Mouse (Mus musculus) intestine, embryonic 16.5 days (tissue): ENCODE measurements around the gene Prmt1. TPM values are rescaled to one million over a fixed set of nuclear protein-coding genes. Genes with fewer than 3 reads are reported as not detected.

Experiments used
- ATAC-seq: fragments of 200-750 bp; cut with Nextera tagmentation; 2 replicates; pipeline ENCODE4 v1.8.0; 2017; ENCODE audit warnings: moderate TSS enrichment, moderate library complexity
- H3K27ac ChIP-seq: fragments of 300-500 bp; sonication (generic); 2 replicates; pipeline ENCODE4 v1.5.1; 2014; ENCODE audit warnings: mild to moderate bottlenecking, low read length
- H3K27me3 ChIP-seq: fragments of 300-500 bp; sonication (generic); replicated peaks from 2 replicates; pipeline ENCODE4 v1.6.1; 2014; ENCODE audit warnings: low read length, control low read depth, mixed read lengths; ENCODE audit not compliant: control insufficient read depth, insufficient read depth
- H3K36me3 ChIP-seq: fragments of 300-500 bp; sonication (generic); 2 replicates; pipeline ENCODE4 v1.6.1; 2014; ENCODE audit warnings: low read length, control low read depth; ENCODE audit not compliant: control insufficient read depth, insufficient read depth
- H3K4me1 ChIP-seq: fragments of 300-500 bp; sonication (generic); 2 replicates; pipeline ENCODE4 v1.6.1; 2014; ENCODE audit warnings: low read length, control low read depth, mixed read lengths; ENCODE audit not compliant: control insufficient read depth, insufficient read depth
- H3K4me2 ChIP-seq: fragments of 300-500 bp; sonication (generic); 2 replicates; pipeline ENCODE4 v1.6.1; 2014; ENCODE audit warnings: low read depth, low read length, control low read depth
- H3K4me3 ChIP-seq: fragments of 300-500 bp; sonication (generic); 2 replicates; pipeline ENCODE4 v1.5.1; 2014; ENCODE audit warnings: mild to moderate bottlenecking, low read length
- H3K9ac ChIP-seq: fragments of 300-500 bp; sonication (generic); 2 replicates; pipeline ENCODE4 v1.6.1; 2014; ENCODE audit warnings: low read depth, low read length
- H3K9me3 ChIP-seq: fragments of 300-500 bp; sonication (generic); 2 replicates; pipeline ENCODE4 v1.6.1; 2016; ENCODE audit warnings: low read length, control low read depth; ENCODE audit not compliant: control insufficient read depth
- WGBS: fragments of 180-500 bp; shearing (Covaris S2); extraction: QIAGEN DNeasy Blood & Tissue Kit; methylation state at CpG from one replicate; pipeline ENCODE4 v1.1.7; 2014; 5-methylcytosine and 5-hydroxymethylcytosine counted together
- polyA plus RNA-seq: library from polyadenylated mRNA; unstranded; fragments of >200 nt; fragmentation: Nextera tagmentation; extraction: Ambion mirVana; gene quantifications from 2 replicates; pipeline ENCODE4 v1.2.1, GENCODE M21; 2015

Prmt1 gene
- polyA plus RNA-seq, 1 experiment from 2014 or later, result 439 TPM

DNA sequence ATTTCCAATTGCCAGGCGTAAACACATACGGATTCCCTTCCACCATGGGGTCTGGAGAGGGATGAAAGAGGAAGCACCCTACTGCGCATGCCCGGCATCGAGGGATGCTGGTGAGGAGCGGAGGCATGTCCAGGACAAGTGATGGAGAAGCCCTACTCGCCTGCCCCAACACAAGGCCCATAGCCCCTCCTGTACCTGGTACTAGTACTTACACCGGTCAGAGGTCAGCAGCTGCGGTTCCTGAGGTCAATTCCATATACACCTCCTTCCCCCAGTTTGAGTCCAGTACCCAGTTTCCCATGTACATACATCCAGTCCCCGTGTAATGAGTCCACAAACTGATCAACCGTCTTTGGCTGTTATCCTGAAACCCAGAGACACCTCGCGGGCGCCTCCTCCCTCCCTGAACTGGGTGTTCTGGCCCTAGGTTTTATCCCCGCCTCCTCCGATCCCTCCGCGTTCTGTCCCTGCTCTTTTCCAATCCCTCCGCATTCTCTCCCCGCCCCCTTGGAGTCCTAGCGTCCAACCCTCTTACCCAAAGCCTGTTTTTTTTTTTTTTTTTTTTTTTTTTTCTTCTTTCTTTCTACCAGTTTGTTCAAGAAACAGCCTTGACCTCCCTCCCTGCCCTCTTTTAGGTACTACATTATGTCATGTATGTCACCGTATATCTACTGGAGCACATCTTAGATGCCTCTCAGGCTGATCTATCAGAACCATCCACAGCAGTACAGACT lies 11.8 kb downstream of the Prmt1 start, which contains the start of gene Cpt1c:
TSS of gene Cpt1c (minus strand) at position 469 of the 734 bp plus-strand sequence.
- peak; percentile 4; the same call in 1 of the 2 replicates for ATAC-seq

DNA sequence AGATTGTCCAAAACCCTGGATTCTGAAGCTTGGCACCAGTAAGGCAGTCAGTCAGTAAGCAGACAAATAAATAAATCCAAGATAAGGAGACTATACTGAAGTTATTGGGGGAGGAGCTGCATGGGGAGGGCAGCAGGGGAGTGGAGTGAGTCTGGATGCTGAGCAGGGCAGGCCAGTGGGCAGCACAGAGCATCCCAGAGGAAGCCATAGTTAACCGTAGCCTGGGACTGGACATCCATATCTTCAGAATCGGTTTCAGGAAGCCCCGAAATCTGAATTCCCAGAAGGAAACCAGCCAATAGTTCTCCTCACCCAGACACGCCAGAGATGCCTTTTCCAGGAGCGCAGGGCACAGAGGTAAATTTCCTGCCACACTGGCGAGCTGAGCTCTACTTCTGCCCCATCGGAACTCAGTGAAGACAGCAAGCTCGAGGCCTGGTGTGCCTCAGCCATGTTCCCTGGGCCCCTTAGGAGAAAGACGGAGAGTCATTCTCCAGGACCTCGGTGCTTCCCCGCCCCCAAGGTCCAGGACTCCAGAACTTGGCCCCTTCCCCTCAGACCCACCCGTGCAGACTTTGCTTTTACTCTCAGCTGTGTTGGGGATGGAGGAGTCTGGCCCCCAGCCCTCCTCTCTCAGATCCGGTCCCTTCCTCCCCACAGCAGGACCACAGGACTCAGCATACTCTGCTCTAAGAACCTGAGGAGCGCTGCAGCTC lies 12.8 kb downstream of the Prmt1 start:
- Histone ChIP-seq H3K4me1 (peaks cover 22% of the 10 kb centered on the region), H3K4me2 (peak overlapping the region; percentile 66), H3K9ac (peak overlapping the region; percentile 54), H3K27ac (peak overlapping the region; percentile 8), H3K27me3 (no peaks in the 10 kb centered on the region), H3K4me3 (peak overlapping the region; percentile 52), H3K9me3 (no peaks in the 10 kb centered on the region), H3K36me3 (peaks cover 17% of the 10 kb centered on the region)
- WGBS, result 44% methylated on average over 14 of the region's 14 CpGs
- no peak for ATAC-seq

More for the DNA sequence above, 11.8 kb downstream of the Prmt1 start, which contains the start of gene Cpt1c:
- no peaks in the 10 kb centered on the region for H3K9me3 ChIP-seq
- peaks cover 22% of the 10 kb centered on the region for H3K4me1 ChIP-seq
- no peaks in the 10 kb centered on the region for H3K27me3 ChIP-seq
- 3% methylated on average over 22 of the region's 22 CpGs for WGBS
- H3K4me2 ChIP-seq, result peak within 1 kb of the TSS; percentile 66
- H3K27ac ChIP-seq, result peak within 1 kb of the TSS; percentile 76
- peak within 1 kb of the TSS; percentile 59 for H3K9ac ChIP-seq
- peaks cover 25% of the 10 kb centered on the region for H3K36me3 ChIP-seq
- peak within 1 kb of the TSS; percentile 52 for H3K4me3 ChIP-seq

DNA sequence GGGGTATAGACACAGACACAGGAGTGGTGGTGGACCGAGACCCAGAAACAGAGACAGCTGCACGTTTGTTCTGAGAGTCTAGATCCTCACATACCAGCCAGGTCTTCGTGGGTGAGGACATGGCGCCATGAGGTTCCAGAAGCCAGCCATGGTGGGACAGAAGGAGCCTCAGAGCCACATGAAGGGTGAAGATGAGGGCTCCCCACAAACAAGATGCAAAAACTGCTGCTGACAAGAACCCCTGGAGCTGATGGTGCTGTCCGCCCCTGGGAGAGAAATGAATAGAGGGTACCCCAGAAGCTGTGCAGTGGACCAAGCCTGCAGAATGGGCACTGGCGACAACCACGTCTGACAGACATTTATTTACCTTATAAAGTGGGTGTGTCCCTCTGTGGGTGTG lies 15.2 kb downstream of the Prmt1 start:
- H3K27me3 ChIP-seq, result no peaks in the 10 kb centered on the region
- H3K27ac ChIP-seq, result peak overlapping the region; percentile 87; the same call in 1 of the 2 replicates
- peaks cover 22% of the 10 kb centered on the region for H3K4me1 ChIP-seq
- H3K9ac ChIP-seq, result peak overlapping the region; percentile 75; the same call in 1 of the 2 replicates
- peaks cover 4% of the 10 kb centered on the region; the same call in 1 of the 2 replicates for H3K36me3 ChIP-seq
- peak overlapping the region; percentile 95 for H3K4me2 ChIP-seq
- WGBS, result 59% methylated on average over 7 of the region's 7 CpGs
- ATAC-seq, result no peak
- H3K4me3 ChIP-seq, result peak overlapping the region; percentile 64
- H3K9me3 ChIP-seq, result no peaks in the 10 kb centered on the region

DNA sequence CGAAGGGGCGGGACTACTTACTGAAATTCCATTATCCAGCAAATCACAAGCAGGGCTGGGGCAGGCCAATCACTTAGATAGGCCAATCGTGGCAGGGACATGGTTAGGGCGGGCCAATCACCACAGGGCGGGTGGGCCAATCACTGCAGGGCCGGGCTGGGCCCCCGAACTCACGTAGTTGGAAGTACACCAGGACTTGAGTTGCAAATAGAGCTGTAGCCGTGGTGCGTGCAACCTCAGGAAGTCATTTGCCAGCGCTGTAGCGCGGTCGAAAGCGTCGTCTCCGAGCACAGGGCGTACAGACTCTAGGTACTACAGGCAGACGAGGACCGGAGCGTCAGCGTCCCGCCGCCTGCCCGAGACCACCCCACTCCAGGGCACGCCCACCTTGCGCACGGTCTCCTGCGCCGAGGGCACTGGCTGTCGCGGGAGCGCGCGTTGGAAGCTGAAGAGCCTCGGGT lies 16.1 kb downstream of the Prmt1 start:
- peaks cover 22% of the 10 kb centered on the region for H3K4me1 ChIP-seq
- no peaks in the 10 kb centered on the region for H3K36me3 ChIP-seq
- H3K27me3 ChIP-seq, result no peaks in the 10 kb centered on the region
- peak overlapping the region; percentile 87 for H3K27ac ChIP-seq
- 0% methylated on average over 36 of the region's 36 CpGs for WGBS
- H3K9ac ChIP-seq, result peak overlapping the region; percentile 75
- peak overlapping the region; percentile 64 for H3K4me3 ChIP-seq
- no peaks in the 10 kb centered on the region for H3K9me3 ChIP-seq
- peak; percentile 97 for ATAC-seq
- H3K4me2 ChIP-seq, result peak overlapping the region; percentile 95

DNA sequence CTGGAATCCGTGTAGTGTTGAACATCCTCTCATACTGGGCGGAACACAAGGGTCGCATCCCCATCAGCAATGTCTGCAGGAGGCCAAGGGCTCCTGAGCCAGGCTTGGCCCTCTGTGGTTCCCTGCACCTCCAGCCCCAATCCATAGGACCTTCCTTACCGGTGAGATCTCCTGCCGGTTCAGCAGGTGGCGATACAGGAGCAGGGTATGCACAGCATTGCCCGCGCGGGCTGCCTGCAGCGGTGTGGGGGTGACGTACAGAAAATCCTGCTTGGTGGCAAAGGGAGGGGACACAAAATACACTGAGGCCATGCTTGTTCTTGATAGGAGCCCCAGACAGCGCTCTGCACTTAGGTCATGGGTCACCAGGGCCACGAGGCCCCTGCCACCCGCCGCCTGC lies 19.7 kb downstream of the Prmt1 start:
- Histone ChIP-seq H3K27ac (no peak overlapping the region), H3K9me3 (no peaks in the 10 kb centered on the region), H3K4me3 (no peak overlapping the region), H3K27me3 (no peaks in the 10 kb centered on the region), H3K4me2 (no peak overlapping the region), H3K36me3 (no peaks in the 10 kb centered on the region), H3K9ac (no peak overlapping the region), H3K4me1 (peaks cover 9% of the 10 kb centered on the region)
- no peak for ATAC-seq
- WGBS, result 60% methylated on average over 15 of the region's 15 CpGs

DNA sequence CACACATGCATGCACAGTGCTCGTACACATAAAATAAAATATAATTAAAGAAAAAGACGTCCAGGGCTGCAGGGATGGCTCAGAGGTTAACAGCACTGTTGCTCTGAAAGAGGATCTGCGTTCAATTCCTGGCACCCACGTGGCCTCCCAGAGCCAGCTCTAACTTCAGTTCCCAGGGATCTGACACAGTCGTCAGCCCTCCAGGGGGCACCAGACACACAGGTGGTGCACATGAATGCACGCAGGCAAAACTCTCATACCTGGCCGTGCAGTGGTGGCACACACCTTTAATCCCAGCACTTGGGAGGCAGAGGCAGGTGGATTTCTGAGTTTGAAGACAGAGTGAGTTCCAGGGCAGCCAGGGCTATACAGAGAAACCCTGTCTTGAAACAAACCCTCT lies 20.4 kb downstream of the Prmt1 start:
- Histone ChIP-seq H3K27ac (no peak overlapping the region), H3K27me3 (no peaks in the 10 kb centered on the region), H3K4me2 (no peak overlapping the region), H3K4me3 (no peak overlapping the region), H3K4me1 (peaks cover 3% of the 10 kb centered on the region), H3K36me3 (no peaks in the 10 kb centered on the region), H3K9ac (no peak overlapping the region), H3K9me3 (no peaks in the 10 kb centered on the region)
- 77% methylated on average over 7 of the region's 7 CpGs for WGBS
- no peak for ATAC-seq

- Histone ChIP-seq H3K36me3 (no peaks in the 10 kb centered on the region), H3K27me3 (no peaks in the 10 kb centered on the region), H3K9ac (no peak overlapping the region), H3K4me1 (no peaks in the 10 kb centered on the region), H3K4me3 (no peak overlapping the region), H3K9me3 (no peaks in the 10 kb centered on the region), H3K4me2 (no peak overlapping the region), H3K27ac (no peak overlapping the region)
- no peak for ATAC-seq
- 94% methylated on average over 13 of the region's 13 CpGs for WGBS
Observed at GRCm38 (mm10) chr7:44964990-44965389, 21.4 kb downstream of the Prmt1 start.

DNA sequence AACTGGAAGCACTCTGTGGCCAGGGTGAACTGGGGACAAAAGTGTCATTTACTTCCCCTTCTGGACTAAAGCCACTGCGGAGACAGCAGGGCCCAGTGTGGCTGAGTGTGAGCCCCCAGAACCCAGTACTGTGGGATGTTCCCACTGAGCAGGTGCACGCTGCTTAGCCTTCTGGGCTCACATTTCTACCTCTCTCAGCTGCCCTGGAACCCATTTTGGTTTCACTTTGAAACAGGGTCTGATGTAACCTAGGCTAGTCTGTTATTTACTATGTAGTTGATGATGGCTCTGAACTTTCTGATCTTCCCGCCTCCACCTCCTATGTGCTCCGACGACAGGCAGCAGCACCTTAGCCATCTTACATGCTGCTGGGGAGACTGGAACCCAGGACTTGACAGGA lies 23.5 kb downstream of the Prmt1 start:
- no peaks in the 10 kb centered on the region for H3K4me1 ChIP-seq
- no peak overlapping the region for H3K4me2 ChIP-seq
- ATAC-seq, result no peak
- H3K9ac ChIP-seq, result no peak overlapping the region
- H3K27me3 ChIP-seq, result no peaks in the 10 kb centered on the region
- no peaks in the 10 kb centered on the region for H3K9me3 ChIP-seq
- 89% methylated on average over 5 of the region's 5 CpGs for WGBS
- no peak overlapping the region for H3K27ac ChIP-seq
- H3K4me3 ChIP-seq, result no peak overlapping the region
- no peaks in the 10 kb centered on the region for H3K36me3 ChIP-seq

- Histone ChIP-seq H3K4me1 (no peaks in the 10 kb centered on the region), H3K27me3 (no peaks in the 10 kb centered on the region)
- WGBS, result 60% methylated on average over 8 of the region's 8 CpGs
Observed at GRCm38 (mm10) chr7:44962337-44962736, 24.0 kb downstream of the Prmt1 start.

More at GRCm38 (mm10) chr7:44962337-44962736, 24.0 kb downstream of the Prmt1 start:
- Histone ChIP-seq H3K36me3 (no peaks in the 10 kb centered on the region), H3K9ac (no peak overlapping the region), H3K9me3 (no peaks in the 10 kb centered on the region), H3K4me3 (no peak overlapping the region), H3K4me2 (no peak overlapping the region), H3K27ac (no peak overlapping the region)
- no peak for ATAC-seq
